Mouse (Mus musculus) cerebellum, adult 9-11 months (tissue): Measurements from ENCODE around the gene Eml1.

Source experiments
- DNase-seq: peaks from one replicate; pipeline ENCODE4 v3.0.0; 2022

The Eml1 gene

GRCm38 (mm10) chr12:108374689-108375088 lies 3.9 kb downstream of the Eml1 start:
- peak; percentile 8 for DNase-seq

GRCm38 (mm10) chr12:108378379-108379133 lies 7.8 kb downstream of the Eml1 start:
- DNase-seq: no peak

GRCm38 (mm10) chr12:108386476-108387232 lies 15.9 kb downstream of the Eml1 start:
- no peak for DNase-seq

GRCm38 (mm10) chr12:108389718-108390117 lies 19.0 kb downstream of the Eml1 start:
- no peak for DNase-seq

- peak; percentile 47 for DNase-seq
These were observed 21.7 kb downstream of the Eml1 start for GRCm38 (mm10) chr12:108392254-108393044.

- peak; percentile 52 for DNase-seq
These were observed 22.3 kb downstream of the Eml1 start for GRCm38 (mm10) chr12:108393082-108393481.

GRCm38 (mm10) chr12:108393637-108394036 lies 22.9 kb downstream of the Eml1 start:
- peak; percentile 45 for DNase-seq

GRCm38 (mm10) chr12:108394534-108395284 lies 24.0 kb downstream of the Eml1 start:
- DNase-seq: no peak

- DNase-seq: no peak
These were observed 24.5 kb downstream of the Eml1 start for GRCm38 (mm10) chr12:108395285-108395660.

- DNase-seq: no peak
These were observed 25.6 kb downstream of the Eml1 start for GRCm38 (mm10) chr12:108396081-108396947.

GRCm38 (mm10) chr12:108398681-108399080 lies 27.9 kb downstream of the Eml1 start:
- DNase-seq: no peak

- DNase-seq: peak; percentile 78
These were observed 28.4 kb downstream of the Eml1 start for GRCm38 (mm10) chr12:108399191-108399590.

GRCm38 (mm10) chr12:108400951-108401350 lies 30.2 kb downstream of the Eml1 start:
- DNase-seq: no peak

GRCm38 (mm10) chr12:108403957-108404356 lies 33.2 kb downstream of the Eml1 start:
- no peak for DNase-seq

- no peak for DNase-seq
These were observed 38.3 kb downstream of the Eml1 start for GRCm38 (mm10) chr12:108409100-108409499.

GRCm38 (mm10) chr12:108410416-108411208 lies 39.9 kb downstream of the Eml1 start:
- no peak for DNase-seq

- no peak for DNase-seq
These were observed 44.2 kb downstream of the Eml1 start for GRCm38 (mm10) chr12:108414932-108415331.

- no peak for DNase-seq
These were observed 48.8 kb downstream of the Eml1 start for GRCm38 (mm10) chr12:108419570-108419969.

- DNase-seq: no peak
These were observed 50.7 kb downstream of the Eml1 start for GRCm38 (mm10) chr12:108421477-108421876.

GRCm38 (mm10) chr12:108422495-108422857 lies 51.7 kb downstream of the Eml1 start:
- DNase-seq: peak; percentile 60
